Mouse (Mus musculus) limb, embryonic 11.5 days (tissue): ENCODE measurements at regions not wholly inside any gene's neighbourhood (a gene's known extent, or its start where the extent isn't known, plus 50 kb on each side); places are given as distances from the start of the nearest gene placed in this dataset.

ENCODE experiments used
- ATAC-seq: fragments of 200-750 bp; cut with Nextera tagmentation; 2 replicates; pipeline ENCODE4 v1.8.0; 2017; ENCODE audit warnings: low read depth; ENCODE audit not compliant: insufficient number of reproducible peaks, low FRiP score, low TSS enrichment
- DNase-seq: peaks from one replicate; pipeline ENCODE4 v3.0.0-alpha.2; 2015; ENCODE audit warnings: low spot score
- H3K27ac ChIP-seq: fragments of 300-500 bp; sonication (generic); replicated peaks from 2 replicates; pipeline ENCODE4 v1.5.1; 2014; ENCODE audit warnings: low read depth, mild to moderate bottlenecking, low read length
- H3K27me3 ChIP-seq: fragments of 300-500 bp; sonication (generic); 2 replicates; pipeline ENCODE4 v1.6.1; 2014; ENCODE audit warnings: mild to moderate bottlenecking, low read length, mixed read lengths; ENCODE audit not compliant: control insufficient read depth, insufficient read depth
- H3K36me3 ChIP-seq: fragments of 300-500 bp; sonication (generic); 2 replicates; pipeline ENCODE4 v1.6.1; 2014; ENCODE audit warnings: mild to moderate bottlenecking, low read length, moderate library complexity, mixed read lengths; ENCODE audit not compliant: control insufficient read depth, insufficient read depth
- H3K4me1 ChIP-seq: fragments of 300-500 bp; sonication (generic); 2 replicates; pipeline ENCODE4 v1.6.1; 2014; ENCODE audit warnings: low read length, mixed read lengths; ENCODE audit not compliant: control insufficient read depth, insufficient read depth
- H3K4me2 ChIP-seq: fragments of 300-500 bp; sonication (generic); 2 replicates; pipeline ENCODE4 v1.6.1; 2014; ENCODE audit warnings: low read depth, mild to moderate bottlenecking, moderate library complexity; ENCODE audit not compliant: severe bottlenecking
- H3K4me3 ChIP-seq: fragments of 300-500 bp; sonication (generic); 2 replicates; pipeline ENCODE4 v1.5.1; 2014; ENCODE audit warnings: low read depth, low read length
- H3K9ac ChIP-seq: fragments of 300-500 bp; sonication (generic); 2 replicates; pipeline ENCODE4 v1.6.1; 2014; ENCODE audit warnings: mild to moderate bottlenecking, low read length
- H3K9me3 ChIP-seq: fragments of 300-500 bp; sonication (generic); 2 replicates; pipeline ENCODE4 v1.6.1; 2016; ENCODE audit warnings: low read length; ENCODE audit not compliant: control insufficient read depth
- WGBS: fragments of 180-500 bp; shearing (Covaris S2); extraction: QIAGEN DNeasy Blood & Tissue Kit; methylation state at CpG from one replicate; pipeline ENCODE4 v1.1.7; 2014; 5-methylcytosine and 5-hydroxymethylcytosine counted together

DNA sequence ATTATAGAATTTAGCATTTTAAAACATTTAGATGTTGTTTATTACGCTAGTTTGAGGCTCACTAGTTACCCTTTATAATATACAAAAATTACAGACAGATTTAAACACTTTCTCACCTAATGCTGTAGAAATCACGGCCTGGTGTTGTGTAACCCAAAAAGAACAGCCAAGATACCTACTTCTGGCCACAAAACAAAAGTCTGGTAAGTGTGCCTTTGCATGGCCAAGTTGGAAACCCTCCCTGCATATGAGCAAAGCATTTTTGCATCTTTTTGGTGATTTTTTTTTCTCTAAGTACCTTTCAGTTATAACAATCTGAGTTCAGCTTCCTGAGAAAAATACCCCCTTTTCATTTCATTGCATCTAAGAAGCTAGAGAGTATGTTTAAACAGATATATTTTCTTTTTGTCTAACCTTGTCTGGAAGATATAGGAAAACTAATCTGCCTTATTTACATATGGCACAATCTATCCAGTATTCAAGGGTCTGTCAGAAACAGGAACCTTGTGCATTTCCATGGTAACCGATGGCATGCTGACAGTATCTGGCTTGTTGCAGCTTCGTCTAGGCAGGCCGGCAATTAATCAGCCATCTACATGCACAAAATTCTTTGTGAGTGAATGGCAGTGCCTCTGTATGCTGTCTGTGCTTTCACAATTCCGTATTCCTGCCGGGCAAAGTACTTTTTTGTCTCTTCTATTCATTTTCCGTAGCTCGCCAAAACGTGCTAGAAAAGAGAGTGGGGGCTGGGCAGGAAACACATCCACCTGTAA is 238.9 kb upstream of the Sox2 start:
- H3K4me2 ChIP-seq: no peak overlapping the region
- no peaks in the 10 kb centered on the region for H3K36me3 ChIP-seq
- DNase-seq (peak; percentile 21), ATAC-seq (no peak)
- H3K9me3 ChIP-seq: no peaks in the 10 kb centered on the region
- no peak overlapping the region for H3K4me3 ChIP-seq
- 75% methylated on average over 10 of the region's 10 CpGs for WGBS
- H3K4me1 ChIP-seq: no peaks in the 10 kb centered on the region
- no peak overlapping the region for H3K27ac ChIP-seq
- no peaks in the 10 kb centered on the region for H3K27me3 ChIP-seq
- H3K9ac ChIP-seq: no peak overlapping the region

DNA sequence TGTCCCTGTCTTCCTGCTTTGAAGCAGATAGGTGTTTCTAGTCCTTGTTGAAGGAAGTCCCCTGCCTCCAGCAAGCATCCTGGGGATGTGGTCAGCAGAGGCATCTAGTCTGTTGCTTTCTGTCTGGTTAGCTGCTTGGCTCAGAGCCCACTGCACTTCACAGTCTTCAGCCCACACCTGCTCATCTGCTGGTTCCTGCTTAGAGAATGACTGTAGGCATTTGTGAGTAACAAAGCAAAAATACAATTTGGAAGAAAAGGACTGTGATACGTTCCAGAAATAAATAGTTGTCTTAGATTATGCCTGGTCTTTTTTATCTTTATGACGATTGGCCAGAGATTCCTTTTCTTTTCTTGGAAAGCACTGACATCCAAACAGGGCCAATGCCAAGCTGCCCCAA is 246.6 kb upstream of the Sox2 start:
- Histone ChIP-seq H3K27ac (no peak overlapping the region), H3K9ac (no peak overlapping the region), H3K4me3 (no peak overlapping the region), H3K36me3 (no peaks in the 10 kb centered on the region), H3K4me1 (no peaks in the 10 kb centered on the region), H3K4me2 (no peak overlapping the region), H3K27me3 (no peaks in the 10 kb centered on the region), H3K9me3 (no peaks in the 10 kb centered on the region)
- ATAC-seq: no peak
- 94% methylated on average over 2 of the region's 2 CpGs for WGBS
- no peak for DNase-seq

DNA sequence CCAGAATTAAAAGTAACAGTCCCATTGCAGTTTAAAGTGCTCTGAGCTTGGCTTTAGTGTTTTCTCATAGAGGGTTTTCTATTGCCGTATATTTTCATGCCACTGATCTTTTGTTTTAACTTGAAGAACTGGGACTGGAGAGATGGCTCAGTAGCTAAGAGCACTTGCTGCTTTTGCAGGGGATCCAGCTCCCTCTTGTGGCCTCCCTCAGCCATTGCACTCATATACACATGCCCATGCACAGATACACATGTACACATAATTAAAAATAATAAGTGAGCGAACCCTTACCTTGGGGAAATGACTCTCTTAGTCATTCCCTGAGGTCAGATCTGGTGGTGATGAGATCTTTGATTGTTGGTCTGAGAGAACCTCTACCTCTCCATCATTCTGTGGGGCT is 258.9 kb upstream of the Sox2 start:
- H3K4me3 ChIP-seq: no peak overlapping the region
- ATAC-seq: no peak
- no peak overlapping the region for H3K4me2 ChIP-seq
- WGBS: 89% methylated on average over 2 of the region's 2 CpGs
- no peak overlapping the region for H3K27ac ChIP-seq
- no peaks in the 10 kb centered on the region for H3K36me3 ChIP-seq
- H3K27me3 ChIP-seq: no peaks in the 10 kb centered on the region
- no peaks in the 10 kb centered on the region for H3K4me1 ChIP-seq
- DNase-seq: no peak
- no peaks in the 10 kb centered on the region for H3K9me3 ChIP-seq
- no peak overlapping the region for H3K9ac ChIP-seq

DNA sequence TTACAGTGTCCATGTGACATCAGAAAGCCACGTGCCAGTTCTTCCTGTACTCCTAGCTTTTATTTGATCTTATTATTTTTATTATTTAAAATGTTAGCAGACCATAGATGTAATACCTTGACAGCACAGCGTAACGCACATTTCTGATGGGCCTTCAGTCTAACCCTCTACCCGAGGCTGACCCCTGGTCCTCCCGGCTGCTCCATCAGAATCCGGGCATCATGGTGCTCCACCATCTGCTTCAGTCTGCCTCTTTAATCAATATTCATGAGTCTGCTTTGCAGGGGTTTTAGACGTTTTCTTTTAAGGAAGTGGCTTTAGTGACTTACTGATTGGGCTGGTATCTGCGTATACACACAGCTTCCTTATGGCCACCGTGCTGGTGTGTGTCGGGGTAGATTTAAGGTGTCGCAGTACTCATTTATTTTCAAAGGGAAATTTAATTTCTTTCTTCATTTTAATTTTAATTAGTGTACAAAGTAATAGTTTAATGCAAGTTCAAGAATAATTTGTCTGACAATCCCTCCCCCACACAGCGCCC is 265.2 kb upstream of the Sox2 start:
- Histone ChIP-seq H3K4me1 (no peaks in the 10 kb centered on the region), H3K4me3 (no peak overlapping the region), H3K27me3 (no peaks in the 10 kb centered on the region), H3K27ac (no peak overlapping the region), H3K9me3 (no peaks in the 10 kb centered on the region), H3K9ac (no peak overlapping the region), H3K4me2 (no peak overlapping the region), H3K36me3 (no peaks in the 10 kb centered on the region)
- 84% methylated on average over 12 of the region's 12 CpGs for WGBS
- DNase-seq (no peak), ATAC-seq (no peak)

DNA sequence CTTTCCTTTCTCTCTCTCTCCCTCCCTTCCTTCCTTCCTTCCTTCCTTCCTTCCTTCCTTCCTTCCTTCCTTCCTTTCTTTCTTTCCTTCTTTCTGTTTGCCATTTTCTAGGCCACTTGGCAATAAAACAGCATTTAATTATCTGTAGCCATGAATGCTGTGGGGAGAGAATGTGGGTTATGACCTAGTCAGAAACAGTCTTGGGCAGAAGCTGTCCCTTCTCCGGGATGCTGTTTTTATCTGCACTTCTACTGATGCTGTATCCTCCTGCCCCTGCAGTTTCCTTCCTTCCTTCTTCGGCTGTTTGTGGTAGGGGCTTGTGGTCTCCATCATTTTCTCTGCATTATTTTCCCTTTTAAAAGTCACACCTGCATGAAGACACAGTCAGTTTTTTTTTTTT is 272.3 kb upstream of the Sox2 start:
- Histone ChIP-seq H3K36me3 (no peaks in the 10 kb centered on the region), H3K4me3 (no peak overlapping the region), H3K4me1 (no peaks in the 10 kb centered on the region), H3K27ac (no peak overlapping the region), H3K4me2 (no peak overlapping the region), H3K9ac (no peak overlapping the region), H3K9me3 (no peaks in the 10 kb centered on the region), H3K27me3 (no peaks in the 10 kb centered on the region)
- WGBS: 58% methylated on average over 2 of the region's 2 CpGs
- no peak for DNase-seq
- ATAC-seq: no peak

DNA sequence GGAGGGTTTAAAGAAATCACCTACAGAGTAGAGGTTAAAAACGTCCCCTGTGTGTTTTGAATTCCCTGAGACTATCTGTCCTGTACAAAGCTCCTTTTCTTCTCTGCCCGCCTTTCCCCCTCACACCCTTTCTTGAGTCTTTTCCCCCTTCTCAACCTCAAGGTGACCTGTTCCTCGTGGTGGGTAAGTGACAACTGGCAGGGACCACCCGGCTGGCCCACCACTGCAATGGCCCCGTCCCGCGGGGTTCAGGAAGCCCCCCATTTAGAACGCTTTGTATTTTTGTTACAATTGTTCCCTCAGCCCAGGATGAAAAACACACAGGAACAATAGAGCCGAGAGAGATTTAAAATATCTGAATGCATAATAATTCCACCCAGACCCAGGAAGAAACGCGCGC is 272.9 kb upstream of the Sox2 start:
- Histone ChIP-seq H3K27ac (no peak overlapping the region), H3K4me3 (no peak overlapping the region), H3K36me3 (no peaks in the 10 kb centered on the region), H3K4me1 (no peaks in the 10 kb centered on the region), H3K9ac (no peak overlapping the region), H3K4me2 (no peak overlapping the region), H3K9me3 (no peaks in the 10 kb centered on the region), H3K27me3 (no peaks in the 10 kb centered on the region)
- DNase-seq (no peak), ATAC-seq (no peak)
- WGBS: 73% methylated on average over 12 of the region's 12 CpGs

DNA sequence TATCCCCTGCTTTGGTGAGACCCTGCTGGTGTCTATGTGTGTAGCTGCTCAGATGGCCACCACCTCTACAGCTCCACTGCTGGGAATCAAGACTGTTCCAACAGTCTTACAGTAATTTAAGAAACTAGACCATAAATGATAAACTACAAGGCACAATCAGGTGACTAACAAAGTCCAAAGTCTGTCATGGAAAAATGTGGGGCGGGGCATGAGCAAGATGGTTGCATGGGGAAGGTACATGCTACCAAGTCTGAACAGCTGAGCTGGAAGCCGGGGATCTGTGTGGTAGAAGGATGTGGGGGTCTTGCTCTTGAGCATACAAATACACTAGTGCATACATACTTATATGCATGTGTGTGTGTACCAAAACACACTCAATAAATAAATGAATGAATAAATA is 278.8 kb upstream of the Sox2 start:
- Histone ChIP-seq H3K4me1 (no peaks in the 10 kb centered on the region), H3K9ac (no peak overlapping the region), H3K27ac (no peak overlapping the region), H3K9me3 (no peaks in the 10 kb centered on the region), H3K4me2 (no peak overlapping the region), H3K36me3 (no peaks in the 10 kb centered on the region), H3K4me3 (no peak overlapping the region), H3K27me3 (no peaks in the 10 kb centered on the region)
- DNase-seq: no peak
- WGBS: 86% methylated on average over 2 of the region's 2 CpGs
- no peak for ATAC-seq

DNA sequence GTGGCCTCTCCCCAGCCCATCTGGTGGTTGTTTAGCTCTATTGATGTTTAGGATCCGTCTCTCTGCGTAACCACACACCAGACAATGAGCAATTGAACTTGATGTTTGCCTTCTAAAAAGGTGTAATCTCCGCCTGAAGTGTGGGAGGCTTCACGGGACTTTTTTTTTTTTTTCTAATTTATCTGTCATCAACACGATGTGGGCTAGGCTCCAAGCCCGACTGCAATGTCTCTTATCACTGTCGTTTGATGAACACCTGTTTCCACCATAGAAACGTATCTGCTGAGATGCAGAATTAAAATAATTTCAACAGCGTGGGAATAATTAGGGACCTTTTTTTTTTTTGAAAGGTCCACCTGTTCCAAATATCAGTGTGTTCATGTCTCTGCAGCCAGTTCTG is 257.0 kb upstream of the Dnajc19 start:
- Histone ChIP-seq H3K9ac (no peak overlapping the region), H3K27me3 (peaks cover 27% of the 10 kb centered on the region), H3K9me3 (no peaks in the 10 kb centered on the region), H3K4me3 (no peak overlapping the region), H3K4me2 (no peak overlapping the region), H3K4me1 (no peaks in the 10 kb centered on the region), H3K36me3 (no peaks in the 10 kb centered on the region), H3K27ac (no peak overlapping the region)
- WGBS: 88% methylated on average over 9 of the region's 9 CpGs
- ATAC-seq: no peak
- DNase-seq: peak; percentile 11

DNA sequence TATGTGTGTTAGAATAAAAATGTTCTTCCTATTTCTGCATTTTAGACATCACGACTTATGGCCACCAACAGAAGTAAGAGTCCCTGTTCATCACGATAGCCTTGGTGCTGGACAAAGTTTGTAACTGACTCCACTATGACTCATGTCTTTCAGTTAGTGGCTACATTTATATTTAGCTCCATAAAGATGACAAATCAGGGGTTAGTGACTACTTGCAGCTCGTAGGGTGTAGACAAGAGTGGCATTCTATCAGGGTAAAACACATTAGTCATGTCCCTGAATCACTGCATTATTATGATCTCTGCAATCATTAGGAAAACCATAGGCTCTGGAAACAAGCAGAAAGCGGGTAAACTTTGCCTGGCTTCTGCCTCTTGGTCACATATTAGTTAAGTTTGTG is 252.4 kb upstream of the Dnajc19 start:
- 85% methylated on average over 4 of the region's 4 CpGs for WGBS
- no peak for ATAC-seq

More for the DNA sequence above, 252.4 kb upstream of the Dnajc19 start:
- no peak overlapping the region for H3K27ac ChIP-seq
- H3K9me3 ChIP-seq: no peaks in the 10 kb centered on the region
- no peak overlapping the region for H3K4me2 ChIP-seq
- H3K36me3 ChIP-seq: no peaks in the 10 kb centered on the region
- no peak overlapping the region for H3K4me3 ChIP-seq
- 0 out of 2 replicates have a peak, but pooled peaks cover 3% of the 10 kb centered on the region for H3K4me1 ChIP-seq
- no peak overlapping the region for H3K9ac ChIP-seq
- DNase-seq: no peak
- H3K27me3 ChIP-seq: peaks cover 38% of the 10 kb centered on the region
